Mouse (Mus musculus) fibroblast of lung, adult 2 months (primary cell): Measurements from ENCODE around the gene Tmem260.

Source experiments
- DNase-seq: peaks from one replicate; pipeline ENCODE4 v3.0.0-alpha.2; 2011; ENCODE audit warnings: low read depth

Tmem260 gene

DNA sequence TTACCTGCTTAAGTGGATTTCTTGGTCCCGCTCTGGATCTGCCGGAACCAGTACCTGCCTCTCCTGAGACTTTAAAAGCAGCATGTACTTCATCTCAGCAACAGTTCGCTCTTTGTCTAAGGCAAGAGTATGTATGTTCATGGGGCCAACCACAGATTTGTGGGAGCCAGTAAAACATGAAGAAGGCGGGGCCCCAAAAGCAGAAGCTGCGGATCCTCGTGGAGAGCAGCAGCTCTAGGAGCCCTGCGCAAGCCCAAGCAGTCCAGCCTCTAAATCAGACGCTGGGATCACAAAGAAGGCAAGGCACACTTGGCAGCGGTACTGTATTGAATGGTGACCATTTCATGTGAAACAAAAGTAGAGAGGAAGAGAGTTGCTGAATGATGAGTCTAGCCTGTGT lies 107.8 kb downstream of the Tmem260 start:
- DNase-seq, result no peak

DNA sequence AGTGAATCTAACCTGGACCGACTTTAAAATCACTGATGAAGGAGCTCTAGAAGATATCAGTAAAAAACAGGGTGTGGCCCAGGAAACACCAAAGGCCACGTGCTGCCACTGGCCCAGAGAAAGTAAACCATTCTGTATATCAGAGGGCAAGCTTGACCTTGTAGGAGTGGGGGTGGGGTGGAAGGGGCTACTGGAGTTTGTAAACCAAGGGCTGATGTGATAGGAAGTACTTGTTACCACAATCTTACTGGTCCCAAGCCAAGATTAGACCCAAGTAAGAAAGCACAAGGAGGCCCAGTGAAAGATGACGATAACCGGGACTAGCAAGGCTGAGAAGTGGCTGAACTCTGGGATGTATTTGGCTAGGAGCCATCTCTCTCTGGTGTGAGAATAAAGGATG lies 113.1 kb downstream of the Tmem260 start:
- no peak for DNase-seq

- no peak for DNase-seq
Observed at GRCm38 (mm10) chr14:48559736-48560135, 113.8 kb downstream of the Tmem260 start.

DNA sequence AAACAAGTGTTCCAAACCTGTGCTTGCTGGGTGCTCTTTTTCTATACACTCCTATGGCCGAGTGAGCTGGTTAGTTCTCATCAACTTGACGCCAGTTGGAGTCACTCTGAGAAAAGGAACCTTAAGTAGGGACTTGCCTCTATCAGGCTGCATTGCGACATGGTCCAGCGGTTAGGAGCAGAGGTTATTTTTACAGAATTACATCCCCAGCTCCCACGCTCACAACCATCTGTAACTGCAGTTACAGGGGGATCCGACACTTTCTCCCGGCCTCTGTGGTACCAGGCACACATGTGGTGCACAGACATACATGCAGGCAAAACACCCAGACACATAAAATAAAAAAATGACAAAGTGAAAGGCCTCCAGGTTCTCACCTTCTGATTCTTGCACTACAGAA lies 120.7 kb downstream of the Tmem260 start:
- no peak for DNase-seq
